Mouse (Mus musculus) MN1 (cell line): Measurements from ENCODE around the gene Ccdc157.
A peak's percentile ranks its signal among the peaks of the same experiment; 100 is the strongest.

Experiments used
- DNase-seq: peaks from one replicate; pipeline ENCODE4 v3.0.0-alpha.2; 2016; ENCODE audit warnings: low spot score

The Ccdc157 gene

GRCm38 (mm10) chr11:4183511-4183910 is 23.4 kb upstream of the Ccdc157 start:
- peak; percentile 60 for DNase-seq

DNA sequence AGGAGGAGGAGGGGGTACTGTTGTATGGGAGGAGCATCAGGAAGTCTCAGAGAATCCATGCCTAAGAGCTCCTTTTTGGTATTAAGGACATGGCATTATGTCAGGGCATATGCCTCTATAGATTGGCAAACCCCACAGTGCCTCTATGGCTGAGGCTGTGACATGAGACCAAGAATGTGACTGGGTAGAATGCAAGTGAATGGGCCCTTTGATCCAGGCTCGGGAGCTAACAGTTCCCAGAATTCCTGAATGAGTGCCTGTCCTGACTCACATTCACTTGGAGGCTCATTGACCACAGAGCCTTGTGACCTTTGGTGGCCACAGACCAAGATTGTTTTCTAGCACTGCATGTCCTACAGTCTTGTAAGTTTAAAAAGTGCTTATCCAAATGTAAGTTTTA is 22.0 kb upstream of the Ccdc157 start:
- no peak for DNase-seq

DNA sequence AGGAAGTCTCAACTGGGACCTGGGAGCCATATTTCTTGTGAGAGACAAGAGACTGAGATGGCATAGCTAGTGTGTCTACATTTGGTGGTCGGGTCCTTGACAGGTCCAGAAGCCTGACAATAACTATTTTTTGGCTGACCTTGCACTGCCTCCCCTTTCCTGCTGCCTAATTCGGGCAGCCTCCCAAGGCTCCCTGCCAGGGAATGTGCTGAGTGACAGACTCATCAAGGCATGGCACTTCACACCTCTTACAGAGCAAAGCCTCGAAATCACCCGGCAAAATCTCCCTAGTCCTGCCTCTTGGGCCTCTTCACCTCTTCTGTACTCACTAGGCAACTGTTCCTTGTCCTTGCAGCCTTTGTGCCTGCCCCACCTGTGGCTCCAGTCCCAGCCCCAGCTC is 17.6 kb upstream of the Ccdc157 start:
- no peak for DNase-seq

DNA sequence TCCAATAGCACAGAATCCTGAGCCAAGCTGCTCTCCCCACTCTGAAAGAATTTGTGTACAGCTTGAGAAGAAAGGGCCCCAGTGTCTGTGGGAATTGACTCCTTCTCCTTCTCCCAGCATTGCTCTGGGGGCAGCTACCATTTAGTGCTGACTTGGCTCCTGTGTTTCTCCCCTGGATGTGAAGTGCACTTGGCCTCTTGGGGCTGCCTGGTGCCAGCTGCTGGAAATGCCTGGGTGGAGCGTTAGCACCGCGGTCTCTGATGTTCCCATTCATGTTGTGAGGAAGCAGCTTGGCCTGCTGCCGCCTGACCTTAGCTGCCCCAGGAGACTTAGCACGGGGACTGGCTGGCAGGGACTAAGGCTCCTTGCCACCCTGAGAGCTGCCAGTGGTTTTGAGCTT is 14.5 kb upstream of the Ccdc157 start:
- DNase-seq: no peak

GRCm38 (mm10) chr11:4166467-4167090 is 6.5 kb upstream of the Ccdc157 start:
- no peak for DNase-seq

DNA sequence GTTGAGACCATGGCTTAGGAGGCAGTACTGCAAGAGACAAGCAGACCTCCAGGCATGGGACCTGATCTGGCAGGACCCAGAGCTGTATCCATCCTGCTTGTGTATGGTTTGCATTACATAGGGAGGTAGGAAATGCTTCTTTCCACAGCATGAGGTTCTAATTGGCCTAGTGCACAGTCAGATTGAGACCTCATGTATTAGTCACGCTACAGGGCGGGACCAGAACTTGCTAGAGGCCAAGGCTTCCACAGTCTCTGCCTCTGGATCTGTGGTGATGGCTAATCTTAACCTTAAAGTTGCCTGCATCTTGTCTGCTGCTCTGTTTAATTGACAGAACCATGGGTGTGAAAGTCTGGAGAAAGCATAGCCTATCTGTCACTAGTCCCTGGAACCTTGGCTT is 4.6 kb upstream of the Ccdc157 start:
- peak; percentile 59 for DNase-seq

- no peak for DNase-seq
Measured at GRCm38 (mm10) chr11:4160758-4161480, 826 bp upstream of the Ccdc157 start.

DNA sequence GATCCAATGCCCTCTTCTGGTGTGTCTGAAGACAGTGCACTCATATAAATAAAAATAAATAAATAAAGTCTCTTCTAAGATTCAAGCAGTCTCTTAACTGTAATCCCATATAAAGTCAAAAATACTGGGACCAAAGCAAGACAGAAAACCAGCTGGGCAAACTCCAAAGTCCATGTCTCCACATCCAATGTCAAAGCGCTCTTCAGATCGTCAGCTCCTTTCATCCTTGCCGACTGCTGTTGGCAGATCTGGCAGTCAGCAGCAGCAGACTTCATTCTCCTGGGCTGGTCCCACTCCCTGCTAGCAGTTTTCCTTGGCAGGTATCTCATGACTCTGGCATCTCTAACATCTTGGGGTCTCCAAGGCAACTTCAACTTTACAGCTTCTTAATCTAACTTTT is 1.4 kb downstream of the Ccdc157 start:
- no peak for DNase-seq

GRCm38 (mm10) chr11:4155641-4156040 is 4.5 kb downstream of the Ccdc157 start:
- no peak for DNase-seq

DNA sequence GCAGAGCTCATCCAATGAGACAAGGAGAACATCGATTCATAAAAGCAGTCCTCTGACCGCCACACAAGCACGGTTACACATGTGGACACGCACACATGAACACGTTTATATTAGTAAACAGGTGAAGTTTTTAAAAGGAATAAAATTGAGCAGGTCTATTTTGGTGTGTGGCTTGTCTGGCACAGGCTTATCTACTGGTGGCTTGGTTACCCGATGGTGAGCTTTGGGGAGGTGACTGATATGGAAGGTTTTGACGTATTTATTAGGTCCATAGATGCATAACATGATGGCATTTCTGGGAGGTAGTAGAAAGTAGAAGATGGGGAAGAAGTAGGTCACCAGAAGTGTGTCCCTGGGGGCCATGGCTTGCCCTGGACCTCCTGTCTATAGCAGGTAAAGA is 6.4 kb downstream of the Ccdc157 start:
- no peak for DNase-seq

DNA sequence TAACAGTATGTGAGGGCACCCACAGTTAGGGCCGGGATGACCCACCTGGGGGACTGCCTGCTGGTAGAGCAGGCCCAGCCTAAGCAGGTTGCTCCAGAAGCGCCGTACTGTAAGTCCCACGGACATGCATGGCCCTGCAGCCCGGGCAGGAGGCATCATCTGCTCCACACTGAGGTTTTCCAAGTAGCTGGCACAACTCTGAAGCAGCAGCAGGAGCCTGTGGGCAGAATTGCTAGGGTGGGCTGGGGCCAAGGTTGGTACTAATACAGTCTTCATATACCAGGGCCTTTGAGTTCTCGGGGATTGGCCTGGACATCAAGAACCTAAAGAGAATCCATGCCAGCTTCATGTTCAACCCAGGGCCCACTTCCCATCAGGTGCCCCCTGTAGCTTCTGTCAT is 10.2 kb downstream of the Ccdc157 start:
- DNase-seq: no peak

DNA sequence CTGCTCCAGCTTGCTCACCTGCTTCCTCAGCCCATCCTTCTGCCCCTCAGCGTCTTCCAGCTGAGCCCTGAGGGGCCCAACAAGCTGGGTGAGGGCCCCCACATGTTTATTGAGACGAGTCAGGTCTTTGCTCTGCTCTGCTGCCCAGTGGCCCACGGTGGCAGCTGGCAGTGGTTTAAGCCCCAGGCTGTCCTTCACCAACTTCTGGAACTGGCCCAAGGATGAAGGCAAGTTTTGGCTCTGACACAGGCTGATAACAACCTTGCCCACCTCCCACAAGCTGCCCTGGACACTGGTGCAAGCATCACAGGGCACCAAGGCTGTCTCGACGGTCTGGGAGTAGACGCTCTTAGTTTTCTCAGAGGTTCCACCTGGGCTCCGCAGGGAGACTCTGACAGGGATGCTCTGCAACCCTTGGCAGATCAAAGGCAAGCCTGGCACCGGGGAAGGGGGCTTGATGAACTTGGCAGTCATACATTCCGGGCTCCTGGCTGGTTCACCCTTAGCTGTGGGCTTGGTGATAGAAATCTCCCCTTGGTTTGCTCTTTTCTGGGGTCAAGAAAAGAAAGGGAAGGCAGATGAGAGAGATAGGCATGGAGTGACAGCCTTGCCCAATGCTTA is 11.4 kb downstream of the Ccdc157 start:
- DNase-seq: no peak

DNA sequence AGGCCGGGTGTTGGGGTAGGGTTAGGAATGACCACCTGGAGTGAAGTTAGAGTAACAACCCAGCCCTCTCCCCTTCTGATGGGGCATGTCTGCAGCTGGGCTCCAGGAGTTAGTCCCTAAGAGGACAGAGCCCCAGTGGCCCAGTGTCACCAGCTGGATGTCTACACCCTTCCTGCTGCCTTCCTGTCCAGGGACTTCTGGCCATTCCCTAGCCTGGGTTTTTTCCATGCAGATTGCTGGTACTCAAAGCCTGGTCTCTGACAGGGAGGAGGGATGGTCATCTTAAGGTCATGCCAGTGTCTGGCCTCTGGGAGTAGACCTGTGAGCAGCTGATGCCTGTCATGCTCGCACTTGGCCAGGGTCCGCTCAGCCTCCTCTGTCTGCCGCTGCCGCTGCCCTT is 12.0 kb downstream of the Ccdc157 start:
- no peak for DNase-seq

DNA sequence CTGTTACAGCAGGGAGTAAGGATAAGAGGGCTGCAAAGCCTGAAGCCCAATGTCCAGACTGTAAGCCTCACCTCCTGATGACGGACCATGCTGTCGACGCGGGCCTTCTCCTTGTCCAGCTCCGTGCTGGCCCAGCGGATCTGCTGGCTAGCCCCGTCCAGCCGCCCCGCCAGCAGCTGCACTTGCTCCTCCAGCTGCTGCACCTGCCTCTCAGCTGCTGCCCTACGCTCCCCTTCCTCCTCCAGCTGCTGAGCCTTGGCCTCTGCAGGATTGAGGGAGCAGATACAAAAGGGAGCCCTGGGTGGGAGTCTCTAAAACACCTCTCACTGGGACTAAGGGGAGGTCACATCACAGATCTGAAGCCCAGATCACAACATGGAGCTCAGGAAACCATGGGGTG is 13.0 kb downstream of the Ccdc157 start:
- no peak for DNase-seq

- DNase-seq: no peak
Measured at GRCm38 (mm10) chr11:4146381-4146780, 13.7 kb downstream of the Ccdc157 start.

DNA sequence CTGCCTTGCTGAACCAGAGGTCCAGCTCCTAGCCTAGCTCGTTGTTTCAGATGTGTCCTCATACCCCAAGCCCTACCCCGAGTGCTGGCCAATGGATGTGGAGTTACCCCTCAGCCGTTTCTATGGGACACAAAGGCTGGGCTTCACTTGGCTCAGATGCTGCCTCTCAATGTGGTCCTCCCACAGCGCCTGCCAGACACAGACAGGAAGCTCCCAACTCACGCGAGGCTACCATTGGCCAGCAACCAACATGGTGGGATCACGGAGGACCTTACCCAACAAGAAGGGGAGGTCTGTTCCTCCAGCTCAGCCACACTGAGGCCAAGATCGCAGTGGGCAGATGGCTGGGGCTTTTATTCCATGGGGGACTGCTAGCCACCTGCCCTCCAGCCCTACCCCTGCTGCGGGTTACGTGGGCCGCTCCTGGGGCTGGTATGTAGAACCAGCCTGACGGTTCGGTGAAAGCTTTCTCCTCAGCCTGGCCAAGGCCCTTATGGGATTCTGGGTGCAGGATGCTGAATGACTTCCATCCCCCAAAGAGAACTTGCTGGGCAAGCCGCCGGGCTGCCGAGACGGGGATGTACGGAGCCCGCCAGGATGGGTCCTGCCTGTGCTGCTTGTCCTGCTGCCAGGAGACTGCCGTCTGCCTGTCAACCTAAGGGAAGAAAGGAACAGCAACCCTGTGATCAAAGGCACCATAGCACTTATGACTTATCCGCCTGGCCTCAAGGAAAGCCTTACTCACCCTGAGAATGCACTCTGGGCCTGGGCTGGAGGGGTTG is 16.6 kb downstream of the Ccdc157 start:
- no peak for DNase-seq

- no peak for DNase-seq
Measured at GRCm38 (mm10) chr11:4142352-4142751, 17.7 kb downstream of the Ccdc157 start.

DNA sequence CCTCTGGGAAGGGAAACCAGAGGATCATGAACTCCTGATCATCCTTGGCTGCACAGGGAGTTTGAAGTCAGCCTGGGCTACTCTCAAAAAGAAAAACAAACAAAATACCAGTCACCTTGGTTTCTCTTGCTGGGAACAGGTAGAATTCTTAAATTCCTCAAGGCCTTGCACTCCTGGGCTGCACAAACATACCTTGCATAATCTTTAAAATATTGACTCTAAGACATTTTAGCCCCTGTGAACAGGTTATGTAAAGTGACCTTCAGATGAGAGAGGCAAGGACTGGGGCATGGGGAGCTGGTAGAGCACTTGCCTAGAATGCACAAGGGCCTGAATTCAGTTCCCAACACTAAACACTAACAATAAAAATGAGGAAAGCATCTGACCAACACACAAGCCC is 18.6 kb downstream of the Ccdc157 start:
- DNase-seq: no peak

- no peak for DNase-seq
Measured at GRCm38 (mm10) chr11:4138964-4139363, 21.1 kb downstream of the Ccdc157 start.

- peak; percentile 95 for DNase-seq
Measured at GRCm38 (mm10) chr11:4134986-4135935, 24.8 kb downstream of the Ccdc157 start, which contains the start of gene Rnf215. TSS of gene Rnf215 (plus strand) at chr11:4135202.

GRCm38 (mm10) chr11:4134400-4134799 is 25.7 kb downstream of the Ccdc157 start:
- no peak for DNase-seq
